Mouse (Mus musculus): ENCODE results near the gene Gm8297. TPM values are rescaled to one million over a fixed set of nuclear protein-coding genes. Genes with fewer than 3 reads are reported as not detected.

The Gm8297 gene
- not detected in 2 replicates for total RNA-seq (2023)

DNA sequence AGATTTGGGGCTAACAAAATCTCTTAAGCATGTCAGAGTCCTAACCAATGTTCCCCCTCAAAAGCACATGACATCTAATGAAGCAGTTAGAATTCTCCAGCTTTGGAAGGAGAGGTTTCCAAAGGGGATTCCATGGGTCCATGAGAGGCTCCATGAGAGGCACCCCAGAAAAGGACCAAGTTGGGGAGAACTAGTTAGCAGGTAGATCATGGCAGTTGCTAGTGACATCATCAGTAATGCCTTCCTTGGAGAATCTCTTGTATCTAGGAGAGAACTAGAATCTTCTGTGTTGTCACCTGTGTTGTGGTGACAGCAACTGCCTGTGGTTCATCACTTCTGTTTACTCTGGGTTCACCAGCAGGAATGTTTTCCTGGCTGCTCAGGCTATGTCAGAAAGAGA is at the start of gene Gm8297:
TSS of gene Gm8297 (plus strand) at position 301 of the 400 bp plus-strand sequence.

DNA sequence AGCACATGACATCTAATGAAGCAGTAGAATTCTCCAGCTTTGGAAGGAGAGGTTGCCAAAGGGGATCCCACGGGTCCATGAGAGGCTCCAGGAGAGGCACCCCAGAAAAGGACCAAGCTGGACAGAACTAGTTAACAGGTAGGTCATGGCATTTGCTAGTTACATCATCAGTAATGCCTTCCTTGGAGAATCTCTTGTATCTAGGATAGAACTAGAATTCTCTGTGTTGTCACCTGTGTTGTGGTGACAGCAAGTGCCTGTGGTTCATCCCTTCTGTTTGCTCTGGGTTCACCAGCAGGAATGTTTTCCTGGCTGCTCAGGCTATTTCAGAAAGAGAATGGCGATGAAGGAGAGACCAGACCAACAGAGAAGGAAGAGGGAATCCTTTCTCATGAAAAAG is 31.9 kb downstream of the Gm8297 start, which contains the start of gene Gm3298:
TSS of gene Gm3298 (plus strand) at position 301 of the 400 bp plus-strand sequence.

Other genes with a start within 250 kb of the Gm8297 start
- not detected in 2 replicates for gene Gm9602, start 207.6 kb upstream of the Gm8297 start, total RNA-seq (2023)
- not detected in 2 replicates for gene Gm3269, start 145.8 kb upstream of the Gm8297 start, total RNA-seq (2023)
- not detected in 2 replicates for gene Gm3264, start 128.4 kb upstream of the Gm8297 start, total RNA-seq (2023)
- gene Gm3278, start 91.5 kb upstream of the Gm8297 start, total RNA-seq (2023), result not detected in 2 replicates
- not detected in 2 replicates for gene Gm3298, start 32.0 kb downstream of the Gm8297 start, total RNA-seq (2023)
- gene 4930555G01Rik, start 66.7 kb downstream of the Gm8297 start, total RNA-seq (2023), result not detected in 2 replicates
- not detected in 2 replicates for gene Gm8281, start 87.1 kb downstream of the Gm8297 start, total RNA-seq (2023)
- gene Gm8279, start 147.6 kb downstream of the Gm8297 start, total RNA-seq (2023), result not detected in 2 replicates
- not detected in 2 replicates for gene Gm3317, start 180.6 kb downstream of the Gm8297 start, total RNA-seq (2023)
- gene Gm8271, start 201.9 kb downstream of the Gm8297 start, total RNA-seq (2023), result not detected in 2 replicates

All from neutrophil, adult 65 days (primary cell).